Mouse (Mus musculus): ENCODE results near the gene Vmn2r7.

DNA sequence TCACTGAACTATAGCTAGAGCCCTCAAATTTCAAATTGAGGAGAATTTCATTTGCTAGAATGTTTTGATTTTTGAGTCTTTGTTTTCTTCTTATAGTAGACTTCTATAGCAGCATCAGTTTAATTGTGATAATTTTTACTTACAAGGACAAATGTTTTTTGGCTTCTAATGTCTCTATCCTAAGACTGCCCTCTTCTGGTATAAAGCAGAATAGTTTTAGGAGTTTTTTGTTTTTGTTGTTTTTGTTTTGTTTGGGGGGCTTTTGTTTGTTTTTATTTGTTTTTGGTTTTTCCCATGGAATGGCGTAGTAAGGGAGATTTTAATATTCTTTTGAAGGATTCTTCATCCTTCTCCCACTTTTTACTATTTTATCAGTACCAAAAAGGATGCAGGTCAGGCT, 45.2 kb upstream of the Vmn2r7 start:
- TF ChIP-seq GATA1 (IDR thresholded peaks at IDR 0.05; ENCODE audit: borderline replicate concordance, low read length) (no peak), FLI1 (IDR thresholded peaks at IDR 0.05; ENCODE audit: low read length) (no peak)
